Mouse (Mus musculus) neutrophil, adult 65 days (primary cell): ENCODE results near the gene Helq. TPM values are rescaled to one million over a fixed set of nuclear protein-coding genes. Genes with fewer than 3 reads are reported as not detected.

Experiments used
- total RNA-seq: library from RNA; stranded (reverse); gene quantifications from 2 replicates; pipeline ENCODE4 v1.2.4, GENCODE M21; 2023

Helq gene
- 2.4 and 5.4 TPM in 2 replicates for total RNA-seq

DNA sequence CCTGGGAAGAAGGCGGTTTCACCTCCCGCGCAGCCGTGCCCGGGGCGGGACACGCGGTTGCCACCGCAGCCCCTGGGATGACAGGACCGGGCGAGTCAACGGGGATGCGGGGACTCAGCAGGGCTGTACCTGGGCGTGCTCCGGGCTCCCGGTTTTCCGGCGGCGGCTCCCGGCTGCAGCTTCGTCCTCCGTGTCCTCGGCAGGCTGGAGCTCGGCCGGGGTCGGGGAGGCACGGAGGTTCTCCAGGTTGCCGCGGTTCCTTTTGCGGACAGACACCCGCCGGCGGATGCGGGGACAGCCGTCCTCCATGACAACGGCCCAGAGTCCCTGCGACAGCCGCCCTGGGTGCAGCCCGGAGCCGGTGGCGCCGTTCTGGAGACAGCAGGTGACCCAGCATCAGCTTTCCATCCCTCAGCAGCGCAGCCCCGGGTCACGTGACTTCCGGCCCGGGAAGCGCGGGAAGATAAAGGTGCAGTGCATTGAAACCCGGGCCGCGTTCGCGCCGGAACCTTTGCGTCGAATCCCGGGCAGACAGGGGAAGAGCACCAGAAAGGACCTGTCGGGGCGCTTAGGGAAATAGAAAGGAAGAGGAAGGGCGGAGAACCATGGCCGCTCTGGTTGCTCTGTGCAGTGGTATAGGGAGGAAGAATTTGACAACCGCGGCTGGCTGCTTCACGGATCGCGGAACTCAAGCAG, at the start of gene Helq, which contains the start of gene Mrps18c:
Gene Helq (minus strand): TSS at position 434 of the 696 bp plus-strand sequence.
Gene Mrps18c (plus strand): TSS at position 463 of the 696 bp plus-strand sequence.

DNA sequence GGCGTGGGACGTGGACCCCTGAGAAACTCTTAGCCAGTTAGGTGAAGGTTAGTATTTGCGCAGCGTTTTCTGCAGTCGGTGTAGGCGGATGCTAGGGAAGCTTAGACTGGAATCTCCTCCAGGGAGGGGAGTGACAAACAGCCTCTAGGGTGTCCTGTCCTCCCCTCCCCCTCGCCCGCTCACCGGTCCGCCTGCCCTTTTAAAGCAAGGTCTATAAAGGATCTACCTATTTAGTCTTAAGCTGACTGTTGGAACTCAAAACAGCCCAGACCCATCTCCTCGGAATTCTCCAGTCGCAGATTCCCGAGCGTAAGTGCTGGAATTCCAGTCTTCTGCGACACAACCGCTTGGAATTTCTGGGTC, 47.1 kb upstream of the Helq start, which contains the start of gene Gpat3:
Gene Gpat3 (plus strand): TSS at position 229 of the 363 bp plus-strand sequence.

DNA sequence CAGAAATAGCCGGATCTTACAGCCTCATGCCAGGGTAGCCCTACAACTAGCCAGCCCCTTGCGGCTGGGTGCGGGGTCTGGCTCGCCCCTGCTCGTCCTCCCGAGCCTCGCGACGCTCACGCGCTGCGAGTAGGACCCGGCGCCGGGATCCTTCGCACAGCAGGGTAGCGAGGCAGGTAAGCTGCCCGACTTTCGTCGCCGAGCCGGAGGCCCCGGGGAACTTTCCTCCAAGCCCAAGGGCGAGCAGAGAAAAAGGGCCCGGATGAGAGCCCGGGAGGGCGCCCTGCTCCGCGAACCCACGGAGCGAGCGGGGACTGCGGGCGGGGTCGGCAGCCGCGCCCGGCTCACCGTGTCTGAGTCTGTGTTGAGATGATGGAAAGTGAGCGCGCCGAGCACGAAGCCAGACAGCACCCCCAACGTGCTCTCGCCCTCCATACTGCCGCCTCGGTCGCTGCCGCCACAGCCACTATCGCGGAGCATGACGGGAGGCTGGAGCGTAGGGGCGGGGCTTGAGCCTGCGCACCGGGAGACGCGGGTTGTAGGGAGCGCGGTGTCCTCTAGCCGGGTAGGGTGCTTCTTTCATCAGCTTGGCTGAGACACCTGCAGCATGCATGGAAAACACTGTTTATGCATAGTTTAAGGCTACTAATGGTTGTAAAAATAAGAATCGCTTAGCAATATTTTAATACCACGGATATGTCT, 22.2 kb upstream of the Helq start, which contains the start of gene Abraxas1:
Gene Abraxas1 (minus strand): TSS at position 483 of the 702 bp plus-strand sequence.

DNA sequence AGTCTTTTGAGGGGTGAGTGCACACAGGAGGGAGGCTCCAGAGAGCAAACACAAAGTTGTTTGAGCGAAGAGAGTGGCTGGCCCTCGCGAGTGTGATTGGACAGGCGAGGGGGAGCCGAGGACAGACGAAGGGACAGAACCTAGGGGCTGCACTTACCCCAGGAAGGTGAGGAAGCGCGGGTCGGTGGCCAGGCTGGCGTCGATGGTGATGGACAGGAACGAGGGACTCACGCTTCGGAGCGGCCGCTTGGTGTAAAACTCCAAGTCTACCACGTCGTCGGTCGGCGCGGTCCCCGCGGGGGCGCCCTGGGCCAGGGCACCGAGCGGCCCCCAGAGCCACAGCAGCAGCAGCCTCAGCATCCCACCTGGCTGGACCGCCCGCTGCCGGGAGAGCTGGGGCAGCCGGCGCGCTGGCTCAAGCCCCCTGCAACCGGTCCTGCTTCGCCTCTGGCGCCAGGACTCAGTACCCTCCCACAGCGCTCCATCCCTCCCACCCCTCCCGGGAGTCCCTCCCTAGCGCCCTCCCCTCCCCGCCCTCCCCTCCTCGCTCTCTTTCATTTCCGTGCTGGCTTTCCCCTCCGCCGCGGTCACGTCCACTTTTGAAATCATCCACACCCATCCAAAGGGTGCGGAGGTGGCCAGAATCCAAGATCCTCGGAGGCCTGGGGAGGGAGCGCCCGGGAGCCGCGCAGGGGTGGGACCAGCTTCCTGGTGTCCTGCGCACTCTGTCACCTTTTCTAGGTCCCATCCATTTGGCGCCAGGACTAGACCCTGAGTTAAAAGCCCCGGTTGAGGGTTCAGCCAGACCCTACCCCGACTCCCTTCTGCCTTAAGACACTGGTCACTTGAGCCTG, 78.9 kb downstream of the Helq start, which contains the start of gene Hpse:
Gene Hpse (minus strand): TSS at position 482 of the 854 bp plus-strand sequence.

Other genes with a start within 250 kb of the Helq start
- gene Plac8, start 226.4 kb downstream of the Helq start, total RNA-seq = 422 and 486 TPM in 2 replicates
- 8.0 and 10.3 TPM in 2 replicates for gene Coq2, start 123.5 kb downstream of the Helq start, total RNA-seq
- 13.7 and 15.2 TPM in 2 replicates for gene Hpse, start 78.9 kb downstream of the Helq start, total RNA-seq
- 36.0 and 58.5 TPM in 2 replicates for gene Mrps18c, start within 50 bp of the Helq start, total RNA-seq
- 1.9 and 3.3 TPM in 2 replicates for gene Abraxas1, start 22.4 kb upstream of the Helq start, total RNA-seq
- gene Gpat3, start 47.1 kb upstream of the Helq start, total RNA-seq = 26.1 and 33.1 TPM in 2 replicates